Mouse (Mus musculus): ENCODE measurements around the gene Dlg2. TPM values are rescaled to one million over a fixed set of nuclear protein-coding genes. Genes with fewer than 3 reads are reported as not detected.
A peak's percentile ranks its signal among the peaks of the same experiment; 100 is the strongest.

Dlg2 gene
- total RNA-seq, 2 experiments from 2014 or later, result 1.9 to 3.4 TPM

- intact Hi-C loops (cut with DNase I), result no loop called here
- no peak for DNase-seq
Observed at GRCm38 (mm10) chr7:90539481-90540402, 63.3 kb downstream of the Dlg2 start.

- DNase-seq, result peak in 1 of 2 experiments; percentile 1
- intact Hi-C loops (cut with DNase I), result no loop called here
Observed at GRCm38 (mm10) chr7:90540811-90541323, 64.4 kb downstream of the Dlg2 start.

- intact Hi-C loops (cut with DNase I), result no loop called here
- no peak for DNase-seq
Observed at GRCm38 (mm10) chr7:90553399-90553798, 76.9 kb downstream of the Dlg2 start.

- intact Hi-C loops (cut with DNase I), result no loop called here
- no peak for DNase-seq
Observed at GRCm38 (mm10) chr7:90554421-90554820, 77.9 kb downstream of the Dlg2 start.

GRCm38 (mm10) chr7:90569130-90569529 lies 92.7 kb downstream of the Dlg2 start:
- DNase-seq, result no peak

GRCm38 (mm10) chr7:90587795-90588194 lies 111.3 kb downstream of the Dlg2 start:
- no peak for DNase-seq
- intact Hi-C loops (cut with DNase I), result no loop called here

More at GRCm38 (mm10) chr7:90569130-90569529, 92.7 kb downstream of the Dlg2 start:
- intact Hi-C loops (cut with DNase I), result no loop called here

- intact Hi-C loops (cut with DNase I), result no loop called here
- DNase-seq, result no peak
Observed at GRCm38 (mm10) chr7:90588318-90588717, 111.8 kb downstream of the Dlg2 start.

- no peak for DNase-seq
- intact Hi-C loops (cut with DNase I), result no loop called here
Observed at GRCm38 (mm10) chr7:90609764-90610163, 133.3 kb downstream of the Dlg2 start.

GRCm38 (mm10) chr7:90630546-90630945 lies 154.1 kb downstream of the Dlg2 start:
- no peak for DNase-seq
- intact Hi-C loops (cut with DNase I), result no loop called here

GRCm38 (mm10) chr7:90649512-90649911 lies 173.0 kb downstream of the Dlg2 start:
- no peak for DNase-seq
- intact Hi-C loops (cut with DNase I), result no loop called here

- intact Hi-C loops (cut with DNase I), result no loop called here
- DNase-seq, result no peak
Observed at GRCm38 (mm10) chr7:90651128-90651527, 174.7 kb downstream of the Dlg2 start.

GRCm38 (mm10) chr7:90651611-90652010 lies 175.1 kb downstream of the Dlg2 start:
- intact Hi-C loops (cut with DNase I), result no loop called here
- DNase-seq, result no peak

- intact Hi-C loops (cut with DNase I), result no loop called here
- no peak for DNase-seq
Observed at GRCm38 (mm10) chr7:90658593-90658992, 182.1 kb downstream of the Dlg2 start.

GRCm38 (mm10) chr7:90694050-90694449 lies 217.6 kb downstream of the Dlg2 start:
- no peak for DNase-seq
- intact Hi-C loops (cut with DNase I), result no loop called here

GRCm38 (mm10) chr7:90696181-90696950 lies 219.9 kb downstream of the Dlg2 start:
- intact Hi-C loops (cut with DNase I), result no loop called here
- no peak for DNase-seq

GRCm38 (mm10) chr7:90703163-90703852 lies 226.8 kb downstream of the Dlg2 start:
- intact Hi-C loops (cut with DNase I), result no loop called here
- DNase-seq, result no peak

- intact Hi-C loops (cut with DNase I), result no loop called here
Observed at GRCm38 (mm10) chr7:90703951-90704350, 227.5 kb downstream of the Dlg2 start.

GRCm38 (mm10) chr7:90734086-90734485 lies 257.6 kb downstream of the Dlg2 start:
- DNase-seq, result no peak
- intact Hi-C loops (cut with DNase I), result no loop called here

More at GRCm38 (mm10) chr7:90703951-90704350, 227.5 kb downstream of the Dlg2 start:
- DNase-seq, result no peak

GRCm38 (mm10) chr7:90736369-90736768 lies 259.9 kb downstream of the Dlg2 start:
- intact Hi-C loops (cut with DNase I), result no loop called here
- DNase-seq, result no peak

- DNase-seq, result no peak
- intact Hi-C loops (cut with DNase I), result no loop called here
Observed at GRCm38 (mm10) chr7:90748636-90749035, 272.2 kb downstream of the Dlg2 start.

- intact Hi-C loops (cut with DNase I), result no loop called here
- DNase-seq, result no peak
Observed at GRCm38 (mm10) chr7:90787945-90788344, 311.5 kb downstream of the Dlg2 start.

Data from heart, postnatal 10 days (tissue).